Mouse (Mus musculus) stomach, embryonic 16.5 days (tissue): ENCODE results near the gene Kcnip3. TPM values are rescaled to one million over a fixed set of nuclear protein-coding genes. Genes with fewer than 3 reads are reported as not detected.

ENCODE experiments used
- ATAC-seq: fragments of 200-750 bp; cut with Nextera tagmentation; 2 replicates; pipeline ENCODE4 v1.8.0; 2017; ENCODE audit warnings: moderate number of reproducible peaks, moderate TSS enrichment; ENCODE audit not compliant: insufficient read depth, low FRiP score
- H3K27ac ChIP-seq: fragments of 300-500 bp; sonication (generic); 2 replicates; pipeline ENCODE4 v1.5.1; 2014; ENCODE audit warnings: low read length
- H3K27me3 ChIP-seq: fragments of 300-500 bp; sonication (generic); 2 replicates; pipeline ENCODE4 v1.6.1; 2014; ENCODE audit warnings: low read length, control low read depth, mixed read lengths; ENCODE audit not compliant: control insufficient read depth, insufficient read depth
- H3K36me3 ChIP-seq: fragments of 300-500 bp; sonication (generic); 2 replicates; pipeline ENCODE4 v1.6.1; 2014; ENCODE audit warnings: low read length; ENCODE audit not compliant: control insufficient read depth, insufficient read depth
- H3K4me1 ChIP-seq: fragments of 300-500 bp; sonication (generic); 2 replicates; pipeline ENCODE4 v1.6.1; 2014; ENCODE audit warnings: low read length, control low read depth, mixed read lengths; ENCODE audit not compliant: control insufficient read depth, insufficient read depth
- H3K4me2 ChIP-seq: fragments of 300-500 bp; sonication (generic); 2 replicates; pipeline ENCODE4 v1.6.1; 2014; ENCODE audit warnings: low read depth, low read length, mixed read lengths
- H3K4me3 ChIP-seq: fragments of 300-500 bp; sonication (generic); replicated peaks from 2 replicates; pipeline ENCODE4 v1.5.1; 2014; ENCODE audit warnings: mild to moderate bottlenecking, low read length
- H3K9ac ChIP-seq: fragments of 300-500 bp; sonication (generic); 2 replicates; pipeline ENCODE4 v1.6.1; 2014; ENCODE audit warnings: low read length
- H3K9me3 ChIP-seq: fragments of 300-500 bp; sonication (generic); replicated peaks from 2 replicates; pipeline ENCODE4 v1.6.1; 2016; ENCODE audit warnings: low read length, control low read depth; ENCODE audit not compliant: control insufficient read depth
- WGBS: fragments of 180-500 bp; shearing (Covaris S2); extraction: QIAGEN DNeasy Blood & Tissue Kit; methylation state at CpG from one replicate; pipeline ENCODE4 v1.1.7; 2014; 5-methylcytosine and 5-hydroxymethylcytosine counted together
- polyA plus RNA-seq: library from polyadenylated mRNA; unstranded; fragments of >200 nt; fragmentation: Nextera tagmentation; extraction: Ambion mirVana; gene quantifications from 2 replicates; pipeline ENCODE4 v1.2.1, GENCODE M21; 2015

Gene Kcnip3
- polyA plus RNA-seq, 1 experiment from 2014 or later: 3.1 TPM

DNA sequence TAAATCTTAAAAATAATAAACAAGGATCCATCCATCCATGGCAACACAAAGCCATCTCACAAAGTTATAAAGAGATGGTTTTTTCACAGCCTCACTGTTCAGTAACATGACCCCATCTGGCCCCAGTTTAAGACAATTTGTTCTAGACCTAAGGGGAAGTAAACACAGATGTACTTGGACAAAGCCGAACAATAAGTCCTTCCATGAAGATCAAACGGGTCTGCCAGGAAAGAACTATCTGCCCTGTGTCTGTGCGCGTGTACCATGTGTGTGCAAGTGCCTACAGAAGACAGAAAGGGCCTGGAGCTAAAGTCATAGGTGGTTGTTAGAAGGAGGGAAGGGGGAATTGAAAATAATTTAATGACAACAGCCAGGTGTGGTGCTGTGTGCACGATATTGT is 51.7 kb downstream of the Kcnip3 start:
- H3K9ac ChIP-seq: no peak overlapping the region
- no peak overlapping the region for H3K27ac ChIP-seq
- no peaks in the 10 kb centered on the region for H3K36me3 ChIP-seq
- H3K4me2 ChIP-seq: no peak overlapping the region
- WGBS: 85% methylated on average over 5 of the region's 5 CpGs
- no peaks in the 10 kb centered on the region for H3K9me3 ChIP-seq
- H3K27me3 ChIP-seq: no peaks in the 10 kb centered on the region
- no peak overlapping the region for H3K4me3 ChIP-seq
- no peaks in the 10 kb centered on the region for H3K4me1 ChIP-seq
- no peak for ATAC-seq

DNA sequence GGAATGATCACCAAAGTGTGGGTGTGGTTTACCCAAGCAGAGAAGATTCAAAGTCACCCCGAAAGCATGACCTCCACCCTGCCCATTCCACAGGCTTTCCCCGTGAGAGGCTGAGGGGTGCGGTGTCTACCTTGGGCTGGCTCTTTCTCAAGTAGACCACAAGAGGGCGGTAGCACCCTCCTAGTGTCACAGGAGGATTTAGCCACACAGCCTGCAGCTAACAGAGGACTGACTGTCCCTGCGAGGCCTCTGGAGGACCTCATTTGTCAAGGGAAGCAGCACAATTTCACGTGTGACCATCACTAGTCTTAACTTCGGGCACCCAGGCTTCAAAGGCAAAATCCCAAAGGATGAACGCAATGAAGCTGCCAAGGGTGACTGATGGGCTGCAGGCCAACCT is 59.6 kb downstream of the Kcnip3 start:
- H3K36me3 ChIP-seq: no peaks in the 10 kb centered on the region
- ATAC-seq: peak; percentile 69; the same call in 1 of the 2 replicates
- WGBS: 6% methylated on average over 8 of the region's 8 CpGs
- no peak overlapping the region for H3K9ac ChIP-seq
- H3K4me1 ChIP-seq: no peaks in the 10 kb centered on the region
- no peaks in the 10 kb centered on the region for H3K9me3 ChIP-seq
- no peak overlapping the region for H3K4me3 ChIP-seq
- H3K27ac ChIP-seq: no peak overlapping the region
- H3K27me3 ChIP-seq: no peaks in the 10 kb centered on the region
- no peak overlapping the region for H3K4me2 ChIP-seq

DNA sequence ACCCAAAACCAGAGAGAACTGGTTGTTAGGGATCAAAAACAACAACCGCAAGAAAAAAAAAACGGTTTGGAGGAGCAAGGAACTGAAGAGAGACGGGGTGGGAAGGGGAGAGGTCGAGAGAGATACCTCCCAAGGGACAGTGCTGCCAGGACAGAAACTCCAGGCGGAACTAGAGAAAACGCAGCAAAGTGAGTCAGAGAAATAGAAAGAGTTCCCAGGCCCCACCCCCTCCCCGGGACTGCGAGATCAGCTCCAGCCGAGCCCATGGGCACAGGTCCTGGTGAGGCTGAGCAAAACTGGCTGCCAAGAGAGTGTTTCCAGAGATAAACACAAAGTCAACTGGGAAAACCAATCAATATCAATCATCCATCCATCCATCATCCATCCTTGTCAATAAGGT is 60.5 kb downstream of the Kcnip3 start:
- Histone ChIP-seq H3K9me3 (no peaks in the 10 kb centered on the region), H3K4me1 (no peaks in the 10 kb centered on the region), H3K4me2 (no peak overlapping the region), H3K27me3 (no peaks in the 10 kb centered on the region), H3K9ac (no peak overlapping the region), H3K36me3 (no peaks in the 10 kb centered on the region), H3K27ac (no peak overlapping the region), H3K4me3 (no peak overlapping the region)
- ATAC-seq: no peak
- WGBS: 35% methylated on average over 9 of the region's 9 CpGs

DNA sequence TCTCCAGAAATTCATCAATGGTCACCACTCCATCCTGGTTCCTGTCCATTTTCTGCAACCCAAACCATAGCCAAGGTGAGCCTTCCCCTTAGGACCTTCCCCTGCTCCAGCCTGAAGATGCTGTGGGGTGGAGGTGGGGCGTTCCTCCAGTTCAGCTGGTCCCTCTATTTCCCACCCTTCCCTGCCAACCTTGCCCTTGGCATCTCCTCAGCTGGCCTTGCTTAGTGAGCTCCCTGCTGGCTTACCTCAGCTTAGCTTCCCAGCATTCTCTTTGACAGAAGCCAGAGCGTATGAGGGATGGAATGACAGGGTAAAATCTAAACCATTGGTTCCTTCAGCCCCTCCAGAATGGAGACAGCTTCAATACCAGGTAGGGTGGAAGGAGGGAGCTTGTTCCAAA is 62.6 kb downstream of the Kcnip3 start:
- no peak for ATAC-seq
- Histone ChIP-seq H3K36me3 (no peaks in the 10 kb centered on the region), H3K4me2 (no peak overlapping the region), H3K27ac (no peak overlapping the region), H3K4me3 (no peak overlapping the region), H3K27me3 (no peaks in the 10 kb centered on the region), H3K4me1 (no peaks in the 10 kb centered on the region), H3K9ac (no peak overlapping the region), H3K9me3 (no peaks in the 10 kb centered on the region)
- WGBS: 78% methylated on average over 2 of the region's 2 CpGs

DNA sequence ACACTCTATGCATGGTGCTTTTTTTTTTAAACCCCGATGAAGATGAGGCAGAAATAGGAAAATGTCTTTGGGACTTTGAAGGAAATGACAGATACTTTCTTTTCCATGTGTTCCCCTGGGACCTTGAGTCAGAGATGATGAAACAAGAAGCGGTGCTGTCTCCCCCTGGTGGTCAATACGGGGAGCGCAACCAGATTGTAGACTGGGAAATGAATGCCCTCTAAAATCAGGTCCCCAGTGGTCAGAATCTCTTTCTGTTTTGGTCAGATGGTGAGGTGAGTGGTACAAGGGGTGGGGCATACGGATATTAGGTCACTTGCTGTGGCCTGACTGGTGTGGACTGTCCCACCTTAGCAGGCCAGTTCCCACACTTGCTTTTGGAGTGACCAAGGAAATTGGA is 68.1 kb downstream of the Kcnip3 start:
- Histone ChIP-seq H3K36me3 (no peaks in the 10 kb centered on the region), H3K4me3 (no peak overlapping the region), H3K27me3 (peaks cover 4% of the 10 kb centered on the region; the same call in 1 of the 2 replicates), H3K4me1 (no peaks in the 10 kb centered on the region), H3K9me3 (no peaks in the 10 kb centered on the region), H3K27ac (no peak overlapping the region), H3K4me2 (no peak overlapping the region), H3K9ac (no peak overlapping the region)
- 4% methylated on average over 5 of the region's 5 CpGs for WGBS
- ATAC-seq: no peak

DNA sequence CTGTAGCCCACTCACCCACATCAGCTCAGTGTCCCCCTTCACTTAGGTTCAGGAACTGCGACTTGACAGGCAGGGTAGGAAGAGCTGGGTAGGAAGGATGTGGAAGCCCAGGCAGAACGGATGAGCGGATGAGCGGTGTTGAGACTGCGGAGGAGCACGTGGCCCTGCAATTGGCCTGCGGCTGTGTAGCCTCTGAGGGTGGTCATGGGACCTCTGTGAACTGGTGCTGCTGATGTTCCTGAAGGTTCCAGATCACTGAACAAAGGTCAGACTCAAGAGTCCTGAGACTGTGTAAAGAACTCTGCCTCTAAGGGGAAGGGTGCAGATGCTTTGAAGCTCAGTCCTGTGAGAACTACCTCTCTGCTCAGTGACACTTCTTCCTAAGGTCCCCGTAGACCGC is 68.8 kb downstream of the Kcnip3 start:
- ATAC-seq: no peak
- 81% methylated on average over 9 of the region's 9 CpGs for WGBS
- no peaks in the 10 kb centered on the region for H3K4me1 ChIP-seq
- no peaks in the 10 kb centered on the region for H3K36me3 ChIP-seq
- H3K9ac ChIP-seq: no peak overlapping the region
- H3K27ac ChIP-seq: no peak overlapping the region
- H3K9me3 ChIP-seq: no peaks in the 10 kb centered on the region
- H3K4me3 ChIP-seq: no peak overlapping the region
- peaks cover 4% of the 10 kb centered on the region; the same call in 1 of the 2 replicates for H3K27me3 ChIP-seq
- no peak overlapping the region for H3K4me2 ChIP-seq

DNA sequence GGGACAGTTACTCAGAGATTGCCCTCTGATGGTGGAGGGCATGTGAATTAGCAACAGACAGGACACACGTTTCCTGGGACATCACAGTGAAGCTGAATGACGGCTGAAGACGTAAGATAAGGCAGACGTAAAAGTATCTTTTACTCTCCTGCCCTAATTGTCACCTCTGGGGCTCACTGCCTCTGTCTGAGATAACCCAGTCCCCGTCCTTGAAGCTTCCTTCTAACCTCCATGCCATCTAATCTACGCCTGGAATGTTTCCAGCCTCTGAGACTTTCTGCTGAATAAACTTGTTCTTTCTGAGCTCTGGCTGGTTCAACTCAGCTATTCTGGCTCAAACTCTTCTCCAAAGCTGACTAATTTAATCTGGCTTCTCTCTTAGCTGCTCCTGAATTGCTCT is 70.1 kb downstream of the Kcnip3 start:
- no peaks in the 10 kb centered on the region for H3K4me1 ChIP-seq
- ATAC-seq: no peak
- no peaks in the 10 kb centered on the region for H3K9me3 ChIP-seq
- H3K36me3 ChIP-seq: no peaks in the 10 kb centered on the region
- H3K9ac ChIP-seq: no peak overlapping the region
- 13% methylated on average over 6 of the region's 6 CpGs for WGBS
- peaks cover 4% of the 10 kb centered on the region; the same call in 1 of the 2 replicates for H3K27me3 ChIP-seq
- H3K4me3 ChIP-seq: no peak overlapping the region
- no peak overlapping the region for H3K4me2 ChIP-seq
- no peak overlapping the region for H3K27ac ChIP-seq

DNA sequence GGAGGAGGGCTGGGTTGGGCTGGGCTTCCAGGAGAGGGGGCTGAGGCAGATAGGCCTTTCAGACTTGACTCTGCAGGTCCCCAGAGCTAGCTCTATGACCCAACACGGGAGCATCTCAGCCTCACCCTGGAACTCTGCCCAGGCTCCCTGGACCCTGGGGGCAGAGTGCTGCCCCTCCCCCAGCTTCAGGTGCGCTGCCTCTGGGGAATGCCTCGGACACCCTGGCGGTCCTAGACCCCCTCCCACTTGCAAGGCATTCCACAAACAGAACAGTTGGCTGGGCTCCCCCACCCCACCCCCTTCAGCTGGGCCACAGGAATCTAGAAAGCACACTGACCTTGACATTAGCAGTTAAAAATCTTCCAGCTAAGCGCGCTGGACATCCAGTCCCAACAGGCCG is 72.2 kb downstream of the Kcnip3 start:
- ATAC-seq: no peak
- Histone ChIP-seq H3K4me1 (0 out of 2 replicates have a peak, but pooled peaks cover 3% of the 10 kb centered on the region), H3K9ac (no peak overlapping the region), H3K27me3 (peaks cover 4% of the 10 kb centered on the region; the same call in 1 of the 2 replicates), H3K36me3 (no peaks in the 10 kb centered on the region), H3K4me3 (no peak overlapping the region), H3K27ac (no peak overlapping the region), H3K4me2 (no peak overlapping the region), H3K9me3 (no peaks in the 10 kb centered on the region)
- 29% methylated on average over 7 of the region's 7 CpGs for WGBS

DNA sequence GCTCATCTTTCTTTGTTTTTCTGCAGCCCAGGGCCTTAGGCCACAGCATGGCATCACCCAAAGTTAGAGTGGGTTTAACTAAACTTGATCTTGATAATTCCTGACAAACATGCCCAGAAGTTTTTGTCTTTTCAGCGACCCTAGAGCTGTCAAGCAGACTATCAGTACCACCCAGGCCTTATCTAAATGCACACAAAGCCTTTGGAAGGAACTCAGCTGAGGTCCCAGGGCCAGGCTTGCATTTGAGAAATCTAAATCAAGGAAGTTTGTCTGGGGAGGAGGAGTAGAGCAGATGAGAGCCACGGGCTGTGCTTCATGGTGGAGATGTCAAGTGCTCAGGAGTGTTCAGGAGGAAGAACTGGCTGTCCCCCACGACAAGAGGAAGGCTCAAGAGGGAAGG is 75.0 kb downstream of the Kcnip3 start:
- 0 out of 2 replicates have a peak, but pooled peaks cover 5% of the 10 kb centered on the region for H3K4me1 ChIP-seq
- H3K4me2 ChIP-seq: no peak overlapping the region
- H3K36me3 ChIP-seq: no peaks in the 10 kb centered on the region
- no peaks in the 10 kb centered on the region for H3K9me3 ChIP-seq
- H3K9ac ChIP-seq: no peak overlapping the region
- 32% methylated on average over 3 of the region's 3 CpGs for WGBS
- H3K27ac ChIP-seq: no peak overlapping the region
- ATAC-seq: no peak
- no peaks in the 10 kb centered on the region for H3K27me3 ChIP-seq
- no peak overlapping the region for H3K4me3 ChIP-seq
